Mouse (Mus musculus) CD4-positive, CD25-positive, alpha-beta regulatory T cell, adult 4 months (primary cell): Measurements from ENCODE around the gene Nxph4. TPM values are rescaled to one million over a fixed set of nuclear protein-coding genes. Genes with fewer than 3 reads are reported as not detected.

Source experiments
- ATAC-seq: one replicate; pipeline ENCODE4 v1.8.0; 2017
- polyA plus RNA-seq, 2 experiments: library from polyadenylated mRNA; unstranded; fragments of 100-300 nt; shearing (Covaris generic); gene quantifications; one replicate each; pipeline ENCODE4 v1.2.1; 2017

Gene Nxph4
- polyA plus RNA-seq: not detected

DNA sequence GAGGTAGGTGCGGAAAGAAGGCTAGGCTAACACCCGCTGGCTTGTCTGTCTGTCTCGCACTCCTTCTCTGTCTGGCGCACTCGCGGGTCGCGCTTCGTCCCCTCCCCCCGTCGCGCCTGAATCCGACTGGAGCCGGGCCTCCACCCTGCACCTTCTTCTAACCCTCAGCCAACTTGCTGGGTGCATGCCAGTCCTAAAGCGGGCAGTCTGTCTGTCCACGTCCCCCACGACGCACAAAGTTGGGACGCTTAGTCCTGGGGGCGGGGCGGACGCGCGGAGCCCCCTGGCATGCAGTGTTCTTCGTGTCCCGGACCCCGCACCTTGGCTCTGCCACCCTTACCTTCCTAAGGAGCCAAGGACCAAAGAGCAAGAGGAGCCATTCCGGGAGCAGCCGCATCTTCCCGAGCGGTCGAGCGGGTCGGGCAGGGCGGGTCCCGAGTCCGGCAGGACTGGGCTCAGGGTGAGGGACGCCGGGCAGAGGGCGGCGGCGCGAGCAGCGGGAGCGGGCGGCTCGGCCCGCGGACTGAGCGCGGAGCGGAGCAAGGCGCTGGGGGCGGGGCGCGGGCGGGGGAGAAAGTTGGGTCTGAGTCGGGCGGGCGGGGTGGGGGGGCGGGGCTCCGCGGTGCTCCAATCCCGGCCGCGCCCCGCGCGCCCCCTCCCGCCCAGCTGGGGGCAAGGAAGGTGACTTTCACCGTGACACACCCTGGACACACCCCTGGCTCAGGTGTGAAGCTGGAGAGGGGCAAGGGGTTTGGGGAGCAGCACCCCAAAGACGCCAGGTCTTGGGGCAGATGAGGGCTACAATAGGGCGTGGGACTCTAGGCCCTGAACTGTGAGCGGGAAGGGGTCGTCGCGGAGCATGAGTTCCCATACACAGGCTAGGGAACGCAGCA lies at the start of gene Nxph4:
TSS of gene Nxph4 (minus strand) at position 524 of the 893 bp plus-strand sequence.
- ATAC-seq: no peak

DNA sequence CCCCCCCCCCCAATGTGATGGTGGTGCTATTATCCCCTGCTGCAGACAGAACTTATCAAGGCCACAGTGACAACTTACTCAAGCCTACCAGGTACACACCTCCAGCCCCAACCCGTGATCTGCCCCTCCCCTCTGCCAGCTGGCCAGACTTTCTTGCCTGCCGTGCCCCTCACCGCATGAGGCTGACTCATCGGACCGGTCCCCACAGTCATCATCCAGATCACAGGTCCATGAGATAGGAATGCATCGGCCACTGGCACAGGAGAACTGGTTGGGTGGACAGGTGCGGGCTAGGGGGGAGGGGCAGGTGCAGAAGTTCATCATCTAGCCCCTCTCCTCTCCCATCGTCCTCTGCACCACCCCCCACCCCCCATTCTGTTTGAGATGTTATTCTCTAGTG lies 49.3 kb upstream of the Nxph4 start:
- no peak for ATAC-seq

DNA sequence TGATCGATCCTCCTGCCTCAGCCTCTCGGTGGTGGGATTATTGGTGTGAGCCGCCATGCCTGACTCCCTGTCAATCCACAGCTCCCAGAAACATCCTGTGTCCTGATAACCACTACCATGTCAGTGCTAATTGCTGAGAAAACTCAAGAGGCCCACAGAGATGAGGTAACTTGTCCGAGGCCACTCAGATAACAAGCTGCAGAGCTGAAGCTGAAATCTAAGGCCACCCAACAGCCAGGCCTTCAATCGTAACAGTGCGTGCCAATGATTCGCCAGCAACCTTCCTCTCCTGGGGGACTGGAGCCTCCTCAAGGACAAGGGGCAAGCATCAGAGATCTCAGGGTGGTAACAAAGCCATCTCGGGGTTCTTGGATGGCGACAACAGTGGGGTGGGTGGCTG lies 46.9 kb upstream of the Nxph4 start:
- ATAC-seq: no peak

DNA sequence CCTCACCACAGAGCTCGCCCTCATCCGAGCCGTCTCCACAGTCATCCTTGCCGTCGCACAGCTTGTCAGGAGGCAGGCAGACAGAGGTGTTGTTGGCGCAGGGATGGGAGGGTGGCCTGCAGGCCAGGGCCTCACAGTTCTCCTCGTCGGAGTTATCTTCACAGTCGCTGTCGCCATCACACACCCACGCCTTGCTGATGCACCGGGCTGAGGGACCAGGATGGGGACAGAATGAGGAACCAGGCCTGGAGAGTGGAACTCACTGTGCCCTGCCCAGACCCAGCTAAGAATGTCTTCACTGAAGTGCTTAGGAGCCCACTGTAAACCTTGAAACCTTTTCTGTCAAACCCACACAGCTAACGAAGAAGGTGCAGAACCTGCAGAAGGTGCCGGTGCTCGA lies 43.6 kb upstream of the Nxph4 start:
- ATAC-seq: no peak

DNA sequence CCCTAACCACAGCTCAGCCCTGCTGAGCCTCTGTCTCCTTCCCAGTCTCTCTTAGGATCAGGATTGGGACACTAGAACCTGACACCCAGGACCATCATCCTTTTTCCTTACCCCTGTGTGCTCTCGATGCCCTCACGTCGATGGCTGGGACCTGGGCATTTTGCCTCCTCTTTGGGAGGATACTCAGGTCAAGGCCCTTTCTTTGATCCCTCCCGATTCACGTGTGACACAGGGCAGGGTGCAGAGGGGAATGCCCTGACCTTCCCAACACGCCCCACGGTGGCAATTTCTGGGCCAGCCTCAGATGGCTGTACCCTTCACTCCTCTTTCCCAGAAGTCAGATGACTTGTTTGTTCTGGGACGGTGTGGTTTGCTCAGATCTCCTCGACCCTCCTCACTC lies 42.8 kb upstream of the Nxph4 start:
- ATAC-seq: no peak

DNA sequence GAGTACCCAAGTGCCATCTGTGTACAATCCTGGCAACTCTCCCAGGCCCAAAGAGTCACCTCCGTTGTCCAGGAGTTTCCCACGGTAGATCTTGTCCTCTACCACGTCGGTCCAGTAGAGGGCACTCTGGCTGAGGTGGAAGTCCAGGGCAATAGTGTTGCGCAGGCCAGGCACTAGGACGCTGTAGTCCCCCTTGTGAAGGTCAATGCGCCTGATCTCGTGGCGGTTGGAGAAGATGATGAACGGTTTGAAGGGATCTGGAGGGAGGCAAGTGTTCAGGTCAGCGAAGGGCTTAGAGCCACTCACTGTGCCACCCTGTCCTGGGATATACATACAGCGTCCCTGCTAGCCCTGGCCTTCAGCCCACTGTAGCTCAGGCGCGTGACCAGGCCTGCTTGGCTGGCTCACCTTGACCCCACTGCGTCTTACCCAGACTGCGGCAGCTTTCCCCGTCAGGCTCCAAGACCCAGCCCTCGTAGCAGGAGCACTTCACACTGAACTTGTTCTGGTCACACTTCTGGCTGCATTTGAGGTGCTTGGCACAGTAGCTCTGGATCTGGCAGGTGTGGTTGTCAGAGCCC lies 42.1 kb upstream of the Nxph4 start:
- ATAC-seq: no peak

DNA sequence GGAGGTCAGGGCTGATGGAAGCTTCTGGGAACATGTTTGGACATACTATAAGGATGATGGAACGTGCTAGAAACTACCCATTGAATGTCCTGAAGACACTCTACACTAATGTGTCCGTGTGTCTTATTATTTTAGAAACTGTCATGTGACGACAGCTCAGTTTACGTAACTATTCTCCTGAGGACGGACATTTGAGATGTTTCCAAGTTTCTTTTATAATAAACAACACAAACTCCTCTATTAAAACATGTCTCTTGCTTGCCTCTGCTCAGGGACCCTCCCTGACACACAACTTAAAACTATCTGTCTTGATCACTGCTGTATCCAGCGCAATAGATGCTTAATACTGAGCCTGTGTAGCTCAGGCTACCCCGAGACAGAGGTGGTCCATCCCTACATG lies 41.4 kb upstream of the Nxph4 start:
- ATAC-seq: no peak

DNA sequence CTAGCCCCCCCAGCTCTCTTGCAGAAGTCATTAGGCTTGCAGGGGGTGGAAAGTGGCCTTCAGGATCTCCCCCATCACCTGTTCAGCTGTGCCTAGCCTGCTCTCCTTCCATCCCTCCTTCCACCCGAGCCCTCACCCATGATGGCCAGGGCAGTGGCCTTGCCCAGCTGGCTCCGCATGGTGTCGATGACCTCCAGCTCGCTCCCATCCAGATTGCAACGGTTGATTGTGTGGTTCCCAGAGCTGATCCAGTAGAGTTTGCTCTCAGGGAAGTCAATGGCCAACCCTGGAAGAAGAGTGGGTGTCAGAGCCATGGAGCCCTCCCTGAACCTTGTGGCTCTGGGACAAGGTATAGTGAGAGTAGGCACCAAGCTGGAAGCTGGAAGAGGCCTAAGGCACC lies 37.9 kb upstream of the Nxph4 start:
- ATAC-seq: no peak

DNA sequence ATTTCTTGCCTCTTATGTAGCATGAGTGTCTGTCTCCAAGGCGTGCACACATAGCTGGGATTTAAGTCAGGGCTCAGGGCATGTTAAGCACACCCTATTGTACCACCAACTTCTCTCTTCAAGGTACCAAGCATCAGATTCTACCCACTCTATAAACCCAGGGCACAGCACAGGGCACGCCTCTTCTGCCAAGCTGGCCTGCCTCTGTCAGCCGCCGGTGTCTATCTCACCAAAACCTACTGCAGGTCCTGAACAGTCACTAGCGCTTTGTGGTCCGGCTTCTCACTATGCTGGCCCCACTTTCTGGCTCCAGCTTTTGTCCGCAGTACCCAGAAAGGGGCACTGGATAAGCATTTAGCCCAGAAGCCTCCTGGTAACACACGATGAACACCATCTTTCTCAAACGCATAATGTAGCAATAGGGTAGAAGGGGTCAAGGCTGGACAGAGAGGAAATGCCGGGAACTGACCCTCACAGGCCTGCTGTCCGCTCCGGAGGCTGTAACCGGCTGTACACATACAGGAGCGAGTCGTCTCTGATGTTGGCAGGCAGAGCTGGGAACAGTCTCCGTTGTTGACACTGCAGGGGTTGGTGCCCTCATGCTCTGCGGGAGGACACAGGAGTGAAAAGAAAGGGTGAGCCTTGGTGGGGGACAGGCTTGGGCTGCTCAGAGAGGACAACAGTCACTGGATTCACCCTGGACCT lies 36.7 kb upstream of the Nxph4 start:
- ATAC-seq: no peak

DNA sequence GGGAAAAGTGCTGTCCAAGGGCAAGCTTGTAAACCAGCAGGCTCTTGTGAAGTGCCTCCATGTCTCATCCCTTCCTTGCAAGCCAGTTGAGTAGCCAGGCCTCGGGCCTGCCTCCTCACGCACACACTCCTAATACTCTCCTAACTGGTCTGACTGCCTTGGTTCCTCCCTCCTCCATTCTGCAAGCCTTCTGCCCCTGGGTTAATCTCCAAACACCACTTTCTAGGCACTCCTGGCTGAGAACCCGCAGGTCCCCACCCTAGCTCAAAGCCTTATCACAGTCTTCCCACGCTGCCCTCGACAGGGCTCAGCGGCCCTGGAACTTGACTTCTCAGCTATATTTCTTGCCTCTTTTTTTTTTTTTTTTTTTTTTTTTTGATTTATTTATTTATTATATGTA lies 36.0 kb upstream of the Nxph4 start:
- no peak for ATAC-seq

DNA sequence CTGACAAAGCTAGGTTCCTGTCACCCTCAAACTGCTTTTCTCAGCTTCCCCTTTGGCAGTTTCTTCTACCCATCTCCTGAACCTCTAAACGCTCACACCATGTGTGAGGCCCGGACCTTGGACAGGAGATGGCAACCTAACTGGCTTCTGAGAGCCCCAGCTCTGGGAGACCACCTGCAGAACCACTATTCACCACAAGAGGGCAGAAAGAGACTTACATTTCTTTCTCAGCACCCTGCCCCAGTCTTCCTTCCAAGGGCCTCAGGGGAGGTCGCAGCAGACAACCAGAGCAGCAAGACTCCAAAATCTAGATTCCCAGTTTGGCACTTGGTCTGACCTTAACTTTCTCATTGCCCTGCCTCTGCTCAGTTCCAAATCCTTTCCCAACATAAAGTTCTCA lies 35.1 kb upstream of the Nxph4 start:
- no peak for ATAC-seq

DNA sequence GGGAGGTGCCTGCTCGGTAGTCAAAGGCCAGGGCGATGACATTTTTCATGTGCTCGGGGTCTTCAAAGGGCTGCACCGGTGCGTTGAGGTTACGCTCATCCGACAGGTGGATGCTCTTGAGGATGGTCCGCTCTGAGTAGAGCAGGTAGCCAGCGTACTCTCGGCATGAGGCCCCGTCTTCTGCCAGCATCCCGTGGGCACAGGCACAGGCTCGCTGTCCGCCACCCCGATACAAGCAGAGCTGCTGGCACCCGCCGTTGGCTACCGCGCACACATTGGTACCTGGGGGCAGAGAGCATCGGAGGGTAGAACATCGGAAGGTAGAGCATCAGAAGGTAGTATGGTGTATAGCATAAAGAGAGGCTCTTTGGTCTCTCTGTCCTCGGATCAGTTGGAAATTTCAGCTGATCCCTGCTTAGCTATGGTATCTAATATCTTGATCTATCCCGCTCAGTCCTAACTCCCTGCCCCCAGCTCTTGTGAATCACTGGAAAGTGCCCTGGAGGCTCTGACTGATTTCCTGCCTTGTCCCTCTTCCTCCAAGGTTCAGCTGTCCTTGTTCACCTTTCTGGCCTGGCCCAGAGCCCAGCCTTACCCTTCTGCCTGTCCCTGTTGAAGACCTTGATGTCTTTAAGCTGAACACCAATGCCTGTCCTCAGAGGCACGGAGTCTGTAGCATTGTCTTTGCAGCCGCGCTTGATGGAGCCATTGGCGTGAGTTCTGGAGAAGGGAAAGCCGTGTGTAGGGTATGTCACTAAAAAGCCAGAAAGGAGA lies 32.4 kb upstream of the Nxph4 start:
- ATAC-seq: no peak

DNA sequence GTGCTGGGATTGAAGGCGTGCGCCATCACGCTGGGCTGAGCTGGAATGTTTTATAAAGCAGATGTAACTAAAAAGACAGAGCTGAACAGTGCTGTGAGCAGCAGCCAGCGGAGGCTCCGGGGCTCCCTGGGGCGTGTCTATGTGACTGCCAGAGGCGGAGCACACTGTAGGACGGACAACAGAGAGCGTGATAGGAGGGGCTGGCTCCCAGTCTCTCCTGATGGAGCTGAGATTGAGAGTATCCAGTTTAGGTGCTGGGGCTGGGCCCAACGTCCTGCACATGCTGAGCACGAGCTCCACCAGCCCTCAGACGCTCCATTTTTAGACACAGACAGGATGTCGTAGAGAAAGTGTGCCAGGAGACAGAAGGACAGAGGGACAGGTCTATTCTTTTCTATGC lies 29.9 kb upstream of the Nxph4 start:
- no peak for ATAC-seq

DNA sequence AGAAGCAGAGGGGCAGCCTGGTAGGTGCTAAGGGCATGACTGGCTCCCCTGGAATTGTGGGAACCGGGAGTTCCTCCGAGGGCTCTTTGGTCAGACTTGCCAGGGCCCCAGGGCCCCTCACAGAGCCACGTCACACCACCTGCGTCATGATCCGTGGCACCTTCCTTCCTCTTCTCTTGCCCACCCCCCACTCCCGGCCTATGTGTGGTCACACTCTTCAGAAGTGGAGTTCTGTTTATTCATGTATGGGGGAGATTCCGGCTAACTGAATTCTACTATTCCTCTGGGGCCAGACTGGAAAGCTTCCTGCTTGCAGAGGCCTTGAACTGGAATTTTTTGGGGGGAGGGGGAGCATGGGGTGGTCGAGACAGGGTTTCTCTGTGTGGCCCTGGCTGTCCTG lies 29.5 kb upstream of the Nxph4 start:
- ATAC-seq: no peak

DNA sequence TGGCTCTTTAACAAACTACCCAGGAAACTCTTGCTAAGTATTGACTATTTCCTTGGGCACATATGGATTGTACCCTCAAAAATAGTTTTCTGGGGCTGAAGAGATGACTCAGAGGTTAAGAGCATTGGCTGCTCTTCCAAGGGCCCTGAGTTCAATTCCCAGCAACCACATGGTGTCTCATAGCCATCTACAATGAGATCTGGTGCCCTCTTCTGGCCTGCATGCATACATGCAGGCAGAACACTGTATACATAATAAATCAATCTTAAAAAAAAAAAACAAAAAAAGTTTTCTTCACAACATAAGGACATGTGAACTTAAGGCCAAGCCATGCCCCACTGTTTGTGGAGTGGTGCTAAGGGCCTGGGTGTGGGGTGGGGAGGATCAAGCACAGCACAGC lies 26.8 kb upstream of the Nxph4 start:
- no peak for ATAC-seq

DNA sequence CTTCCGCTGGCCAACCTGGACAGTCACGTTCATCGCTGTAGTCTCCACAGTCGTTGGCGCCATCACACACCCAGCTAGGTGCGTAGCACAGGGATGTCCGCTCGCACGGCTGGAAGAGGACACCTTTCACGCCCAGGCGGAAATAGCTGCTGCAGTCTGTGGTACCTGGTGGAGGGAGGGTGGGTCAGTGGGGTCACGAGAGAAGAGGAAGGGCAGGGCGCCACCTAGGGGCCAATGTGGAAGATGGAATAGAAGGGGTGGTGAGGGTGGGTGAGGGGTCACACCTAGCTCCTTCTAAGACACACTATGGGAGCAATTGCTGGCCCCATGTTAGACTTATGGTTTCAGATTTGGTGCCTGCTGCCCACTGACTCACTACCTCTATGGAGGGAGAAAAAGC lies 23.0 kb upstream of the Nxph4 start:
- no peak for ATAC-seq

DNA sequence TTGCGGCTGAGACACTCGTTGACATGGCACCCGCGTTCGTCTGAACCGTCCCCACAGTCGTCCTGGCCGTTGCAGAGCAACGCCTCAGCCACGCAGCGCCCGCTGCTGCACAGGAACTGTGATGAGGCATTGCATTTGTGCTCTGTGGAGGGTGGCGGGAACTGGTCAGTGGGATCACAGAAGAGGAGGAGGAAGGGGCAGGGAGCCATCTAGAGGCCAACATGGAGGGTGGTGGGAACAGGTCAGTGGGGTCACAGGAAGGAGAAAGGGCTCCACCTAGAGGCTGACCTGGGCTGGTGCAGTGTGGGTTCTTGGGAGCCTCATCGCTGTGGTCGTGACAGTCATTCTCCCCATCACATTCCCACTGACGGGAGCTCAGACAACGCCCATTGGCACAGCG lies 21.3 kb upstream of the Nxph4 start:
- ATAC-seq: no peak

DNA sequence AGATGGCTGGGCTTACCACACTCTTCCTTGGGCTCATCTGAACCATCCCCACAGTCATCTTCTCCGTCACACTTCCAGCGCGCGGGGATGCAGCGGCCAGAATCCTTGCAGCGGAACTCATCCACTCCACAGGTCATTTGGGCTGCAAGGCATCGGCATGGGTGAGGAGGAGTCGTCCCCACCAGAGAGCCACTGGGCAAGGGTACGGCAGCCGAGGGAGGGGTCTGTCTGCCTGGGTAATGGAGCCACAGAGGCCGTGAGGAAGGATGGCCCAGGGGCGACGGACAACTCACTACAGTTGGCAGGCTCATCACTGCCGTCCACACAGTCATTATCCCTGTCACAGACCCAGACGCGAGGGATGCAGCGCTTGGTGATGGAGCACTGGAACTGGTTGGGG lies 15.5 kb upstream of the Nxph4 start:
- ATAC-seq: no peak

DNA sequence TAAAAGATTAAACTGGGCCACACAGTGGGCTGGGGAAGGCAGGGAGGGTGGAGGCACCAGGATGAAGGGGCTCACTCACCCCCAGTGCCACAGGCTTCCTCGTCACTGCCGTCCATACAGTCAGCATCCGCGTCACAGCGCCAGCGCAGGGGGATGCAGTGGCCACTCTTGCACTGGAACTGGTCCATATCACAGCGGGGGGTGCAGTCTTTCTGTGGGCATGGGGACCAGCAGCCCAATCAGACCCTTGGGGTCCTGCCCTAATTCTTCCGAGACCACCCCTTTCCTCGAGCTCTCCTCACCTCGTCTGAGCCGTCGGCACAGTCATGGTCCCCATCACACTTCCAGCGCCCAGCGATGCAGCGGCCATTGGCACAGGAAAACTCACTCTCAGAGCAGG lies 13.9 kb upstream of the Nxph4 start:
- no peak for ATAC-seq

DNA sequence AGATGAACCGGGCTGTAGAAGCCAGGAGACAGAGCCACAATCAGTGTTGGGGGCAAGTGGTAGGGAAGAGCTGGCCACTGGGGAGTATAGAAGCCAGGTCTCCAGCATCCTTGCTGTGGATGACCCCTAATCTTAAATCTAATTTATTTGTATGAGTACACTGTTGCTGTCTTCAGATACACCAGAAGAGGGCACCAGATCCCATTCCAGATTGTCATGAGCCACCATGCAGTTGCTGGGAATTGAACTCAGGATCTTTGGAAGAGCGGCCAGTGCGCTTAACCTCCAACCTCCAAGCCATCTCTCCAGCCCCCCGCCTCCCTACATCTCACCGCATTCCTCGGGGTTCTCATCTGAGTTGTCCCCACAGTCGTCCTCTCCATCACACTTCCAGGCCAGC lies 12.1 kb upstream of the Nxph4 start:
- ATAC-seq: no peak

DNA sequence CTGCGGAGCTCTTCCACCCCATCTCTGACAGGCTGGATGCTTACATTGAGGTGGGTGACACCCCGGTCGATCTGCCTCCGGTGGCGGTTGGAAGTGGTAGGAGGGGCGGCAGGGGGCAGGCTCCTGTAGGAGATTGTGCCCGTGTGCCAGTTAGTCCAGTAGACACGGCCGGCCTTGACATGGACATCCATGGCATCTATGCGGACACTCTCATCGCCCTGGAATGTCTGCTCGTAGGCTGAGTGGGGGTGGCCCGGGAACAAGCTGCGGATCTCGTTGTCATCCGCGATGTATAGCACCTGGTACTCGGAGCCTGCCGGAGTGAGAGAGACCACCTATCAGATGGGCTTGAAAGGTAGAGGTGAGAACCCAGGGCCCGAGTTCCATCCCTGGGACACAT lies 10.0 kb upstream of the Nxph4 start:
- no peak for ATAC-seq

DNA sequence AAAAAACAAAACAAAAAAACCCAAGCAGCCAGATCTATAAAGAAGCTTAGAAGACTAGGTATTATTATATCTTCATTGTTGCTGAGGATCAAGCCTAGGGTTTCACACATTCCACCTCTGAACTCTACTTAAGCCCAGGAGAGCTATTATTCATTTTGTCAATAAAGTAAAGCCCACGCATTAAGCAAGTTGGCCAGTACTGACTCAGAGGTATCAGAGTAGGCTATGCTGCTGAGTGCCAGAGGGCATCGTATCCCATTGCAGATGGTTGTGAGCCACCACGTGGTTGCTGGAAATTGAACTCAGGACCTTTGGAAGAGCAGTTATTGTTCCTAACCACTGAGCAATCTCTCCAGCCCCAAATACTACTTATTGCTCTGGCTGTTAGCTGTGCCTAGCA lies 9.6 kb upstream of the Nxph4 start:
- no peak for ATAC-seq

DNA sequence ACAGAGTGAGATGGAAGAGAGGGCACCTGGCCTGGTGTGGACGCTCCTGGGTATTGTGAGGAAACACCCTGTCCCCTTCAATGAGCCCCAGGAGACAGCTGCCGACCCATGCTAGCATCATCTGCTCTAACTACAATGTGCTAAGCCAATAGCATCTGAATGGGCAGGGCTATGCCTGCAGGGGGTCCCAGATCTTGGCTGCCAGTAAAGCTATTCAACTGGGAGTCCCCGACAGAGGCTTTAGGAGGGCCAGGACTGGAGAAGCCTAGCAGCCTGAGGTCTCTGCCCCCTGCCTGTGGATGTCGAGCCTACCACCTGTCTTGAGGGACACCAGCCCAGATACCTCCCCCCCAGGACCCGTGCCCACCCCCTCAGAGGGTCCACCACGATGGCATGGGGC lies 8.4 kb upstream of the Nxph4 start:
- ATAC-seq: no peak
